Mouse (Mus musculus): ENCODE measurements at regions not wholly inside any gene's neighbourhood (a gene's known extent, or its start where the extent isn't known, plus 50 kb on each side); places are given as distances from the start of the nearest gene placed in this dataset.
A peak's percentile ranks its signal among the peaks of the same experiment; 100 is the strongest.

DNA sequence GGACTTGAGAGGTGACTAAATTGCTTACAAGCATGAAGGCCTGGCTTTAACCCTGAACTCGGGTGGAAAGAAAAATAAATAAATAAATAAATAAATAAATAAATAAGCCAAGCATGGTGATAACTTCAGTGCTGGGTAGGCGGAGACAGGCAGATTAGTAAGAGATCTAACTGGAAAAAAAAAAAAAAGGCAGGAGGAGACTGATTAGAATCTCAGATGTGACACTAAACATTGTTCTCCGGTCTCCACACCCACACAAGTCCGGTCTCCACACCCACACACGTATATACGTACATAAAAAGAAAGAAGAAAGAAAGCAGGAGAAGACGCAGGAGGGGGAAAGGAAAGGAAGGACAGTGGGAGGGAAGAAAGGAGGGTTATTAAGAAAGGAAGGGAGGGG, 267.8 kb downstream of the Dhx15 start:
- no peak for ATAC-seq

DNA sequence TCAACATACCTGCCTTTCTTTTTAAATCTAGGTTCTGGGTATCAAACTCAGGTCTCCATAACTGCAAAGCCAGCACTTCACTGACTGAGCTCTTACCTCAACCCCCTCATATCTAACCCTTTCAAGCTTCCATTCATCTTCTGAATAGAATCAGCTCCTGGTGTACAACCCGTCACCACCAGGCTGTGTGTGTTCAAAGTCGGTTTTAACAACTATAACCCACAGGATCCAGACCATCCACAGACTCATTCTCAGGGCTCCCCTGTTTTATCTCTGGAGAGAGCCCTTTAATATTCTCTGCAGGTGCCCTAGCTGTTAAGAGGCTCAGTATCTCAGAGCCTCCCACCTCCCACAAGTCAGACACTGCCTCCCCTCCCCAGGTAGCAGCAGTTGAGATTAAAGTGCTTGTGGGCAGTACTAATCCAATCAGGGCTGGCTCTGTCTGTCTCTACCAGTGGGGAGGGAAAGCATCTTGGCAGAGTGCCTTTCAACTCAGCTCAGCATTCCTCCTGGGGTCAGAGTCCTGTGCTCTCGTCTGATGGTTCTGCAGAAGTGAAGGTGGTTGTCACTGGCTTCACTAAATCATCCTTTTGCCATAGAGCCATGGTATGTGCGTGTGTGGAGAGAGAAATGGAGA, 272.4 kb downstream of the Dhx15 start:
- no peak for ATAC-seq

DNA sequence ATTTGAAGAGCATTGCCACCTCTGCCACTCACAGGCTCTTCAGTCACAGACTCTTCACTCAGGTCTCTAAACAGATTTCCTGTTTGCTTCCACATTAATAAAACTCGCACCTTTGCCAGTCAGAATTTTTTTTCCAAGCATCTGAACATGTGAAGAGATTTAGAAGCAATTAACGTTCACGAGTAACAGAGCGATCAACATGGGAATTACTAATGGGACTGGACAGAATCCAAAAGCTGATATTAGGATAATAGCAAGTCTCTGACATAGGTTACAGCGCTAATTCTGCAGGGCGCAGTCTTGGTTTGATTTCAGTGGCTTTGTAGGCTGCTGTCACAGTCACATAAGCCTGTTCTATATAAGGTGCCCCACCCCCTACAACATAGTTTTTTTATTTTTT, 275.6 kb downstream of the Dhx15 start:
- no peak for ATAC-seq

DNA sequence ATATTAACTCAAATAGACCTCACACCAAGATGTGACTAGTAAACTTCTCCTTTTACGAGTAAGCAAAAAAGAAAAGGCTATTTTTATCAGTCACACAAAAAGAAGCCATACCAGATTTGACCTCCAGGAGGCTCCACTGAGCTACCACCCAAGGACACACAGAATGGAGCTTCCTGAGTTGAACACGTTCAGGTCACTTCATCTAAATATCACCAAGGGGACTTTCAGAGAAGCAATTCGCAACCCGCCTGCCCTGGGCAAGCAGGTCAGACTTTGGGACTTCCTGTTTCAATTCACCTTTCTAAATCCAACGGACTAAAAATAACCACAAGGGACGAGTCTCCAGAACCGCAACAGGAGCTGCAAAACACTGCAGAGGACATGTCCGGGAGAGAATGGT, 281.5 kb downstream of the Dhx15 start:
- ATAC-seq, result no peak

DNA sequence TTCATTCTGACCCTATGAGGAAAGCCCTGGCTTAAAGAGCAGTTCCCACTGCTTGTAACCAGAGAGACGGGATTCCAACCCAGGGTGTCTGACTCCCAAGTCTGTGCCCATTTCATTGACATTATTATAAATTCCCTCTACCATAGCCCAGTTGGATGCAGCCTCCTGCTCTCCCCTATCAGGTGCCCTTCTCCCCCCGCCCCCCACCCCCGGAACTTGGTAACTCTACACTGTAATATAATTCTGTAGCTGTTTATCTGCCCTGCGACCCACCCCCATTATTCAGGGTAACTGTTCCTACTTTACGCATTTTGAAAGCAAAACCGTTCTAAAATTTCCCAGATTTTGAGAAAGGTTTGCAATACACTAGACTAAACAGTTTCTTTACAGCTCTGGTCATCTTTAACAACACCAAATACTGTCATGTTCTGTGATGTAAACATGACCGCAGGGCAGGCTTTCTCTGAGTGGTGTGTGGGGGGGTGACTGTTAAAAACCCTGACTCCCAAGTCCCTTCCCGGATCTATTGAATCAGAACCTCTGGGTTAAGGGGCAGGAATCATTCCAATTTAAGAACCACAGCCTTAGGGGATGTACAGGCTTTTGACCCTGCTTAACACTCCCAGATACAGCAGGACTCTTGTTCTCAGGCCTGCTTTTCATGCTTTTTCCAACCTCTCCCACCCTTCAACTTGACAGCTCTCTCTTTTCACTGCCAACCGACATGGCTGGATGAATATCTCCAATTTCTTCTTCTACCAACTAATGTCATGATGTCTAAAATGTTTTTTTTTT, 283.8 kb downstream of the Dhx15 start:
- no peak for ATAC-seq

DNA sequence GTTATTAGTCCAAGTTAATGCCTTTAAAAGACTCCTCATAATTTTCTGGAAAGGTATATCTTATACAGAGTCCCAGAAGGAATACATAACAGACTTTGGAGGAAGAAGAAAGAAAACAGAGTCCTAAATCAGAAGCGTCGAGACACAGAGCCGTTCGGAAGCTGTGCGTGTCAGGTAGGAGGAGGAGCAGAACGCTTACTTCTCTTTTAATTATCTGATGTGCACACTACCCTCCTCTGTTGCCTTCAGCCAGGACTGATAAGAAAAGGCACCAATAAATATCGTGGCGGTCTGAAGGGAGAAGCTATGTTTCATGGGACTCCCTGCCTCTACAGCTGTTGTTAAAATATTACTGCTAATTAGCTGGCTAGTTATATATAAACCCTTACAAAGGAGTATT, 296.2 kb downstream of the Dhx15 start:
- no peak for ATAC-seq

DNA sequence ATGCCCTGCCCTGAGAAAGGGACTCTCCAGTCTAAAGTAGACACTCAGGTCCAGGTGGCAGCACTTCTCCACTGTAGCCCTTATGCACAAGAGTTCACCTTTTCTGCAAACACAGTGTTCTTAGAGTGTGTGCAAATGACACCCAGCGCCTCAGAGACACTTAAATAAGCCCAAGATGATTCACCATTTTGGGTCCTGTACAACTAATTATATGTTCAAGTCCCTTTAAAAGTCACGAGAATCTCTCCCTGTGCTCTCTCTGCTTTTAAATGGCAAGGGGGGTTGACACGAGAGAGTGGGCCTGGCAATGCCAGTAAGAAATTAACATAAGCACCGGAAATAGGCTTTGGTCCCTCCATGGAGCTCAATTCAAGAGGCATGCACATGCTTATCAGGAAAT, 299.0 kb downstream of the Dhx15 start:
- no peak for ATAC-seq

DNA sequence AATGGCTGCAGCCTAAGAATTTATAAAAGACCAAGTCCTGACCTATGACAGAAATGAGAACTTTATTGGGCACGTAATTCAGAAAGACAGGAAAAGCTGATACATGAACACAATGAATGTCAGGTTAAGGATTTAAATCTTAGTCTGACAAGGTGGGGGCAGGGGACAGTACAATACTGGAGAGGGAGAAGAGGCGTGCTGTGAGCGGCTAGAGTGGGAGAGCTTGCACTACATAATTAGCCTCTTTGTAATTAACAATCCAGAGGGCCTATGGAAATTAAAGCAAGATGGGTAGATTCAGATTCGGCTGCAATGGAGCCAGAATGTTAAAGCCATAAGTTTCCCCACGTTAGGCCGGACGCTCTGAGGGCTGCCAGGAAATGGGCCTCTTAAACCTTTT, 301.9 kb downstream of the Dhx15 start:
- ATAC-seq, result no peak

DNA sequence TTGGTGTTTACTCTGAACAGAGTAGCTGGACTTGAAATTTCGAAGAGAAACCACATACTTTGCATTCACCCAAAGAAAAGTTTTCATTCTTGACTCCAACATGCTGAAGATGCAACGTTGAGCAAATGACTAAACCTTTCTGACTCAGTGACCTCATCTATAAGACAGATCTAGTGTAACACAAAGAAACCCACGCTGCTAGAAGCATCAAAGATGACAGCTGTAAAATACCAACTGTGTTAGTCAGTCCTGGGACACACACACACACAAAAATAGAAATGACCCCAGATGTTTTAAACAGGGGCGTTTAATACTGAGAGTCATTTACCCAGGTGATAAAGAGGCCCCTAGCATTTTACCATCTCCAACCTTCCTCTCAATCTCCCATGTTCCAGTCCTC, 307.7 kb downstream of the Dhx15 start:
- no peak for ATAC-seq

DNA sequence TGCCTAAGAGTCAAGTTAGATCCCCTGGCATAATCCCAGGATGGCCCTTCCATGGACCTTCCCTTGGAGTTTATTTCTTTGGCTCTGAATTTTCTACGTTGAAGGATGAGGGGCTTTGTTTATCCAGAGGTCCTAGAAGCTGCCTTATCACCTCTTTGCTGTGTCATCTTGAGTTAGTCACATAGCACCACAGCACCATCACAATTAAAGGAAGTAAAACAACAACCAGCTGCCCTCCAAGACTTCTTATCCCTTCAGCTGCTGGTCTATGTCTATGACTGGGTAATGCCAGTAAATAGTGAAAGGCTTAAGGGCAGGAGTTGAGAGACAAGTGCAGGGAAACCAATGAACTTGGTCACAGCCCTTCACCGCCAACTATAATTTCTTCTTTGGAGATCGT, 308.1 kb downstream of the Dhx15 start:
- ATAC-seq, result no peak

DNA sequence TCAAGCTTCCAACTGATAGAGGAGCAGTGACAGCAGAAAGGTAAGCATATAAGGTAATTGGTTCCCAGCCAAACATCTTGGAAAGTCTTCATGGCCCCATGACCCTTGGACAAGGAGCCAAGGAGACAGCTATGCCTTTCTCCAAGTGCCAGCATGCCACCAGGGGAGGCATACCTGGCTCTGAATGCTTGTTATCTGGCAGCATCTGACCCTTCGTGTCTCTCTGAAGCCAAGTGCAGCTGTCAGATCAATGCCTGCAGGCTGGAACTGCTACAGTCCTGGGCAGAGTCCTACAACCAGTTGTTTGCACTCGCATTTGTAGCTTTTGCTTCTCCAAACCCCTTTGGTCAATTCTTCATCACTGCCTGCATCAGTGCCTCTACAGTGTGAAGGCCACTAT, 309.3 kb upstream of the Ppargc1a start:
- no peak for ATAC-seq

DNA sequence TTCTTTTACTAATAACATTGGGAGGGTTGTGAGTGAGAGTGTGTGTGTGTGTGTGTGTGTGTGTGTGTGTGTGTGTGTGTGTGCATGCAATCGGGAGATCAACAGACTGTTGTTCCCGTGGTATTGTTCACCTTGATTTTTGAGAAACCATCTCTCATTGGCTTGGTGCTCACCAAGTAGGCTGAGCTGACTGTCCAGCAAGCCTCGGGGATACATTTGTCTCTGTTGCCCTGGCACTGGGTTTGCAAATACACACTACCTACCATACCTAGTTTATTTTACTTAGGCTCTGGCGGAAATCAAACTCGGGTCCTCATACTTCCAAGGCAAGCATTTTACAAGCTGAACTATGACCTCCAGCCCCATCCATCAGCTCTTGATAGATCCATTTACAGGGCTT, 306.0 kb upstream of the Ppargc1a start:
- ATAC-seq, result no peak

DNA sequence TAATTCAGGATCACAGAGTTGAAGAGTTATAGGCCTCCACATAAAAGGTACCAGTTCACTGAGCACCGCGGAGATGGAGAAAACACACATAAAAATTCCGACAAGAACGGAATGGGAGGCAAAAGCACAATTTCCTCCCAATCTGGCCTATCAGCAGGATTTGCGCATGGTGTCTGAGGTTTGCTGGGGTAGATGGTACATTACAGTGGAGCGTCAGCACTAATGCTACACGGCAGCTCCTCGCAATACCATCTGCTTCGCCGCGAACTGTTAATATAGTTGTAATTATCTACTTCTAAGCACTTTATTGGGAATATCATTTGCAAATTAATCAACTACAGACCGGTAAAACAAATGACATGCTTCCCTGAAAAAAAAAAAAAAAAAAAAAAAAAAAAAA, 304.2 kb upstream of the Ppargc1a start:
- ATAC-seq, result no peak

DNA sequence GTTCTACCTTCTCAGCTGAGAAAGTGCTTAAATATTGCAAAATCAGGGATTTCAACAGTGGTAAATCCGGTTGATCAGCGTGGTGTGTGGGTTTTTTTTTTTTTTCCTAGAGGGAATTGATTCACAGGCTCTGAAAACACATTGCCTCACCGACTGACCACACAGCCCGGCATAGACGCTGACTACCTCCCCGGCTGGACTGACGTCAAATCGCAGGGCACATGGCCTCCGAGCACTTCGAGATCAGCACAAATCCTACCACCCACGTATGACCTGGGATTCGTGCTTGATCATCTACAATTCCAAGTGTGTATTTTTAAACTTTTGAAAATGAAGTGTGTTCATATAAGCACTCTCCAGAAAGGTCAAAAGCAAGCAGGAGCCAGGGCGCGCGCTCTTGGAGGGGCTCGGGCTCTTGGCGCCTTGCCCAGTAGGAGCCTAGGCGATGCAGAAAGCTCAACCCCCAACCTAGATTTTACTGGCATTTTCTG, 300.7 kb upstream of the Ppargc1a start:
- no peak for ATAC-seq

DNA sequence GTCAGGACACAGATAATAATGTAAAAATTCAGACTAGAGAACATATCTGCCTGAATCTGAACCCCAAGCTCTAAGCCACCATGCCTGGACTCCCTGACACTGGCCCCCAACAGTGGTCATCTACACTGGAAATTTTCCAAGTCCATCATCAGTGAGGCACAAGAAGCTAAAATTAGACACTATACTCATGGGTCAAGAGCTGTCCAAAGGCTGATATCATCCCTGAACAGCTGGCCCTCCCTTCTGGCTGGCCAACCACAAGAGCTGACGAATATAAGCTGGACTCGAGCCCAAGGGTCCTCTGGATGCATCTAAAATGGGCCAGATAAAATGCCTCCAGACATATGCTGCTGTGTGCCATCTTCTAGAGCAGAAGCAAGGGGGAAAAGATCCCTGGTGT, 298.5 kb upstream of the Ppargc1a start:
- no peak for ATAC-seq

DNA sequence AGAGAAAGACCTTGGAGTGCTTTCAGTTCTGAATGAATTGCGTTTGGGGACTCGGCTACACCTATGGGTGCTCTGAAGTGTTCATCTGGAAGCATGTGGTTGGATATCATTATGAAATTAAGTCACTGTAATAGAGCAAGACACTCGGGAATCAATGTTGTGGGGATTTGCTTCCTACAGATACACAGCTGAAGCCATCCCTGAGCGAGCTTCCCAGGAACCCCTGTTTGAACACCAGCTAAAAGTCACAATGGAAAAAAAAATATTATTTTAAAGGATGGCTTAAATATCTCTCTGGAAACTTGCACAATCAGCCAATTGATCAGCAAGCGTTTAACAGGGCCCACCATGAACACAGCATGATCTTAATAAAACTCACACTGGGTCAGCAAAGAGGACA, 293.0 kb upstream of the Ppargc1a start:
- no peak for ATAC-seq

DNA sequence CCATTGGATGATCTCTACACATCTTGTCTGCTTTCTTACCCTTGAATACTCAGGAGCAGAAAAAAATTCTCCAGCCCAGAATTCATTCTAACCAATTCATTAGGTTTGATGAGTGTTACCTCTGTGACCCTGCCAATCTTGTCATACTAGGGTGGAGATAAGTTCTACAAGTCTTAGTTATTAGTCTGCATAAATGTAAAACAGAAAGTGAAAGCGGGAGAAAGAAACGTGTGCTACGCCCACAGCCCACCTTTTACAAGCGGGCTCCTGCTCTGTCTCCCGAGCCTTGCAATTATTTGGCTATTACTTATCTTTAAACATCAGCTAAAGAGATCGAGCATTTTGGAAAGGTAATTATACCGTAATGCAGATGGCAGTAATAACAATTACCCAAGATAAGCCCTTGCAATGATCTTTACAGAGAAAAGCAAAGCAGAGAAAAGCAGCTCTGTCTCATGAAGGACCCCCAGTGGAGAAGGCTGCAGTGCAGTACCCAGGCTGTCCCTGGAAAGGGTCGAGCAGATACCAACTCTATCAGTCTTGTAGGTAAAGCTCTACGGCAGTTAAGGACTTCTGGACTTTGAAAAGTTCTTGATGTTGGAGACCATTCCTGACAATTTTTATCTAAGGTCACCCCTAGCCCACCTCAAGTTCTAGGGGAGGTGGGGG, 286.1 kb upstream of the Ppargc1a start:
- peak; percentile 39 for ATAC-seq

DNA sequence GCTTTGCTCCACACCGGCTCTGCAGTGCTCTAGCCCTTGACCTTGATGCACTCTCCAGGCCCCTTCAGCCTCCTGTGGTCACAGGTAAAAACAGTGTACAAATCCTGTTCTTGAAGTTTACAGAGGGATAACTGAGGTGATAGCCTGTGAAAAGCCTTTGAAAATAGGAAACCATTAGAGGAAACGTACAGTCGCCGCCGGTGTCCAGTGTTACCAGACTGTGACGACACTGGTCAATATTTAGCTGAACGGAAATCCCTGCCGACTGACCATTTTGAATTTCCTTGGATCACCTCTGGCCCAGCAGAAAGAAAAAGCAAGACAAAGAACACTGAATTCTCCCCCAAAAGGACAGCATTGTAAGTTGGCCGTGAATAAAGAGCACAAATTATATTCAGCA, 282.6 kb upstream of the Ppargc1a start:
- ATAC-seq, result no peak

DNA sequence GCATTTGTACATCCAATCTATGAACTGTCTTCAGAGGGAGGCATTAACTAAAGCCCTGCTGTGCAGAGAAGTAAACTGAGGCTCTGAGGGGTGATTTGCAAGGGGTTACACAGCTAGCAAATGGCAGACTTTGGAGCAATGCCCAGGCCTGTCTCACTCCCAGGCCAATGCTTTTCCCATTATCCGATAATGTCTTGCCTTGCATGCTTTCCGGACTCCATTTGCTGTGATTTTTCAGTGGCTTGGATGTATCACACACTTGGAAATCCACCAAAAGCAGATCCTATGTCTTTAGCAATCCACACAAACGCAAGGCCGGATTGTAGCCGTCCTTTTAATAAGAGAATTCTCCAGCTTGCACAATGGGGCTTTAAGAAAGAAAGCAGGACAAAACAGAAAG, 281.7 kb upstream of the Ppargc1a start:
- no peak for ATAC-seq

DNA sequence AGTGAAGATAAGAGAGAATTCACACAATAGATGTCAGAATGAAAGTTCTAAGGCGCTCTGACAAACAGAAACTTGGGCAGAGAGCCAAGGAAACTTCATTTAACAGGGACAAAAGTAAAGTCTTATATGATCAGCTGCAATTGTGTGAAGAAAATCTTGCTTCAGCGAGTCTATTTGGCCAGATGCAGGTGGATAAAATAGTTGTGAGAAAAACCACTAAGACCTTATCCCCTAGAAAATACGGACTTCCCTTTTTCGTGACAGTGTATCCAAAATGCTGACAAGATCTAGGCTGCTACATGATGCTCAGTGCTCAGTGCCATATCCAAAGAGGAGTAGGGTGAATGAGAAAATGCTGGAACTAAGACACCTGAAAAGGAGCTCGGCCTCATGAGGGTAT, 274.7 kb upstream of the Ppargc1a start:
- no peak for ATAC-seq

DNA sequence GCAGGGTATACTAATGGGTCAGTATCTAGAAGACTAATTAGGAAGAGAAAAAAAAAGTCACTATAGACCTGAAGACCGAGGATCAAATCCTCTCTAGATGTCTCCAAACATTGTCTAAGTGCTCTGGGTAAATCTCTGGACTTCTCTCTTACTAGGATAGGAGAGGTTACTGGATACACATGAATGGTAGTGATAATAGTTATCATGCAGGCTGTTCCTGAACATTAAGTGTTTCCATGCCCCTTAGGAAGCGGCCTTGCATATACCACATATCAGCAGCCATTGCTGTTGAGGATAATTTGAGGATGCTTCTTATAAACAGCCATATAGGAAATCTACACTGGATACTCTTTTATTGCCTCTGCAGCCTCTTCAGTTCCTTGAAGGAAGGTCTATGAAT, 274.2 kb upstream of the Ppargc1a start:
- ATAC-seq, result no peak

DNA sequence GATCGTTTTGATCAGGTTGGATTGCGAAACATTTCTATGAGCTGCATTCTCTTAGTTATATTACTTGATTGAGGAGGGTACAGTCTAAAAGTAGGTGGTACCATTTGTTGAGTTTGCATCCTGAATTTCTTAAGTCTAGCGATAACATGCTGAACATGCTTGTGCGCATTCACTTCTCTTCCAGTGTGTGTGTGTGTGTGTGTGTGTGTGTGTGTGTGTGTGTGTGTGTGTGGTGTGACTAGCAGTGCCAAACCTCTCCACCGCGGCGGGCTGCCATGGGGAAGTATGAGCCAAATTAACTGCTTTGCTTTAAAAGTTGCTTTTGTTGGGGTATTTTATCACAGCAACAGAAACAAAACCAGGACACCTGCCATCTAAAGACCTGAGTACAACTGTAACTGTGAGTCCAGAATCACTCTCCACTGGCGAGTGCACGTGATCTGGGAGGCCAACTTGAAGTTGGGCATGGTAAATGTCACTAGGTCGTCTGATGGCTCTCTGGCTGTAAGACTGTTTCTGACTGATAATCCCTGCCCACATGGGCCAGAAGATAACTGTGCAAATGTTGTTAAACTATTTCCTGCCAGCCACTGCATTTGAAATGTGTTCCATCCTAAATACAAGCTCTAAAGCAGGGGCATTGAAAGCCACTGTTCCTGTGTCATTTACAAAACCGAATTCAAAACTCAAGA, 273.3 kb upstream of the Ppargc1a start:
- no peak for ATAC-seq

DNA sequence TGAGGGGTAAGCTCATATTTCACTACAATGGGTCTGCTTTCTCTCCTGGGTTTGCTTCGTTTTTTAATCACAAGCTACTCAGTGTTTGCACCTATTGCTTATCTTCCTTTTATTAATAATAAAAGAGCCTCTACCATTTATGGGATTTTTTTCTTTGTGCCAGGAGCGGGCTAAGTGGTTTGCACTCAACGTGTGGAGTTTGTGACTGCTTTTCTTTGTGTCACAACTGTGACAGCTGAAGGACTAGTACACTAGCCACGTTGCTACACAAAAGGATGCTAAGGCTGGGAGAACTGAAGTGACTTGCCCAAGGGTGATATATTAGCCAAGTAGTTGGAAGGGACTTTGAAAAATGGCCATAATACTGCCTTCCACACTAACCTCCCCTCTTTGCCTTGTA, 271.8 kb upstream of the Ppargc1a start:
- ATAC-seq, result no peak

Data from CD4-positive, CD25-positive, alpha-beta regulatory T cell, adult 4 months (primary cell).